Mouse (Mus musculus) ES-E14 (cell line): ENCODE measurements around the gene Gm9945. TPM values are rescaled to one million over a fixed set of nuclear protein-coding genes. Genes with fewer than 3 reads are reported as not detected.

Experiments
- DNase-seq: peaks from one replicate; pipeline ENCODE4 v3.0.0-alpha.2; 2013; ENCODE audit warnings: low read depth, low spot score
- H3K27ac ChIP-seq: 2 replicates; pipeline ENCODE4 v1.5.1; 2012; ENCODE audit warnings: low read depth, mild to moderate bottlenecking, low read length, moderate library complexity, mixed read lengths; ENCODE audit not compliant: poor library complexity, insufficient read depth, severe bottlenecking
- H3K36me3 ChIP-seq: 2 replicates; pipeline ENCODE4 v1.6.1; 2012; ENCODE audit warnings: mild to moderate bottlenecking, low read length, moderate library complexity, mixed read lengths; ENCODE audit not compliant: control insufficient read depth, poor library complexity, insufficient read depth, severe bottlenecking
- H3K4me1 ChIP-seq, 2 experiments: fragments of 150-350 bp in 1 of 2; sonication (generic) in 1 of 2; 2 replicates each; pipeline ENCODE4 v1.6.1; 2012; ENCODE audit warnings: low read length in 2 of 2, mild to moderate bottlenecking in 1 of 2, mixed read lengths in 1 of 2; ENCODE audit not compliant: control insufficient read depth in 2 of 2, insufficient read depth in 2 of 2, poor library complexity in 1 of 2
- H3K4me3 ChIP-seq, 2 experiments: fragments of 150-350 bp in 1 of 2; sonication (generic) in 1 of 2; 2 replicates each; pipeline ENCODE4 v1.5.1; 2012; ENCODE audit warnings: low read length in 2 of 2, low read depth in 1 of 2, mild to moderate bottlenecking in 1 of 2, mixed read lengths in 1 of 2; ENCODE audit not compliant: insufficient read depth in 1 of 2, poor library complexity in 1 of 2, severe bottlenecking in 1 of 2
- H3K9ac ChIP-seq: 2 replicates; pipeline ENCODE4 v1.6.1; 2012; ENCODE audit warnings: low read depth, mild to moderate bottlenecking, low read length, mixed read lengths; ENCODE audit not compliant: poor library complexity, insufficient read depth, severe bottlenecking
- H3K9me3 ChIP-seq: fragments of 150-350 bp; sonication (generic); 2 replicates; pipeline ENCODE4 v1.6.1; 2012; ENCODE audit warnings: low read depth, mild to moderate bottlenecking, low read length; ENCODE audit not compliant: control insufficient read depth, insufficient read depth
- CHD2 ChIP-seq: IDR thresholded peaks from 2 replicates; pipeline ENCODE4 v1.6.1; 2014; ENCODE audit warnings: mild to moderate bottlenecking, low read depth, low read length, inconsistent platforms
- HCFC1 ChIP-seq: IDR thresholded peaks from 2 replicates; pipeline ENCODE4 v1.6.1; 2012; ENCODE audit warnings: low read length, inconsistent platforms, borderline replicate concordance; ENCODE audit not compliant: insufficient read depth
- MAFK ChIP-seq: IDR thresholded peaks from 2 replicates; pipeline ENCODE4 v1.6.1; 2014; ENCODE audit warnings: mild to moderate bottlenecking, low read depth, low read length, inconsistent platforms; ENCODE audit not compliant: insufficient read depth
- ZC3H11A ChIP-seq: IDR thresholded peaks from 2 replicates; pipeline ENCODE4 v1.6.1; 2012; ENCODE audit warnings: low read depth, mild to moderate bottlenecking, inconsistent platforms, low read length, borderline replicate concordance
- ZNF384 ChIP-seq: IDR thresholded peaks from 2 replicates; pipeline ENCODE4 v1.6.1; 2012; ENCODE audit warnings: low read depth, low read length, inconsistent platforms
- in situ Hi-C, 2 experiments: fragments of 600-800 bp; cut with MboI; formaldehyde crosslinking; loops; one replicate each; pipeline ENCODE4 v1.15.1; 2025; ENCODE audit warnings: low sequenced_read_pairs in 2 of 2, inconsistent platforms in 1 of 2; ENCODE audit not compliant: unreplicated experiment in 2 of 2
- total RNA-seq: library from RNA; depleted of rRNA; stranded (reverse); fragments of 300-350 nt; gene quantifications from 2 replicates; pipeline ENCODE4 v1.2.3, GENCODE M21; 2012

Gm9945 gene
- total RNA-seq, 1 experiment: not detected

DNA sequence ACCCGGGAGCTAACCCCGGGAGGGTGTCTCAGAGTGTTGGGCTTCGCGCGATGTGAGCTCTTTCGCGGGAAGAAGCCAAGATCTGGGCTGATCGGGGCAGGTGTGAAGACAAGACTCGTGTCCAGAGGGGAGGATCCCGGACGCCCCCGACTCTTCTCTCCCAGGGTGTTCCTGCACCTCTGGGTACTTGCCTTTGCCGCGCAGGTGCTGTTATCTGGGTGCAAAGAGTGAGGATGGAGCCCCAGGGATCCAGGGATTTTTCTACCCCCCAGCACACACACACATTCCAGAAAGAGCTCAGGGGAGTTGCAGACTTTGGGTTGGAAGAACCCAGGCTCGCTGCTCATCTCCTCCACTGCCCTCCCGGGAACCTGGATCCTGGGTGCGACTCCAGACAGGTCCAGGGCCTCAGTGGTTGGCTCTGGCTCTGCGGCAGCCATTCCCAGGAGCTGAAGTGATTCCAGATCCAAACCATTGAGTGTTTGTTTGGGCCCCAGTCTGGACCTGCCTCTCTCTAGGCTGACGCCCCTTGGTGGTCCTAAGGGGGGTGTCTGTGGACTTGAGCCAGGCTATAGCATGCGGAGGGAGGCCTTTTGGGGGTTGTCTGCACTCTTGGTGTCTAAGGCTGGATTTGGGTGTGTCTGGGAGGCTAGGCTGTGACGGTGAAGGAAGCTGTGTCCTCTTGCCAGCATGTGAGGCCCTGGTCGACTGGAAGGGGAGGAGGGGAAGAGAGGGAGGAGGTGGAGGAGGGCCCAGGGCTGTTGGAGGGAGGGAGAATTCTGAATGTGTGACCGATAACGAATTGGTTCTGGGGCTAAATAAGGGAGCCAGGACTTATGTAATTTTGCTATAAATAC, 40.4 kb downstream of the Gm9945 start:
- in situ Hi-C loops: no loop called here
- 0 out of 2 replicates have a peak, but pooled peaks have one; percentile 55 for TF ChIP-seq CHD2
- TF ChIP-seq ZNF384: no peak
- peaks cover 9 to 17% of the 10 kb centered on the region in 2 experiments; a peak in 3 of 4 replicates for H3K4me1 ChIP-seq
- H3K4me3 ChIP-seq: peak overlapping the region; percentile 70 to 80
- H3K9me3 ChIP-seq: no peaks in the 10 kb centered on the region
- H3K36me3 ChIP-seq: no peaks in the 10 kb centered on the region
- peak overlapping the region; percentile 75 for H3K9ac ChIP-seq
- DNase-seq: peak; percentile 22
- H3K27ac ChIP-seq: no peak overlapping the region

DNA sequence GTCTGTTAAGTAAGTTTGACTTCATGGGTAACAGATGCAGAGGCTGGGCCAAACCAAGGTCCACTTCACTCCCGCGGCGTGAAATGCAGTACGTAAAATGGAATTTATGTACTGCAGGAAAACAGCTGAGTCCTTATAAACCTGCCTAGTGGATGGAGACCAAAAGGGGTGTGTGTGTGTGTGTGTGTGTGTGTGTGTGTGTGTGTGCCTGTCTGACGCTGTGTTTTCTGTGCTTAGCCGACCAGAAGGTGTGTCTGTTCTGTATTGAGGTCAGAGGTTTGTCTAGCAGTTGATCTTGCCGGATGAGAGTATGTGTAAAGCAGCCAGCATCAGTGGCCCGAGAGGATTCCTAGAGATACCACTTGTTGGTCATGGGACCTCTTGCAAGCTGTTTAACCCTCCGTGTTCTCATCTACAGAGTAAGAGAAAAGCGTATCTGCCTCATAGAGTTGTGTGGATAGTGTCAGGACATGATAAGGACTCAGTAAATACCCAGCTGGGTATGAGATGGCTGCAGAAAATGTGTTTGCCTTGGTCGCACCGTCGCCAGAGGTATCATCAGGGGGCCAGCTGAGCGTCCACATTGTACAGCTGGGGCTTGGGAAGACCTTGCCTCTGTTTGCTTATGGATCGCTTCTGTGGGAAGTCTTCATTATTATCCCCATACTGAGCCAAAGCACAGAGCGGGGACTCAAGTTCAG, 41.3 kb downstream of the Gm9945 start:
- Histone ChIP-seq H3K27ac (no peak overlapping the region), H3K9ac (no peak overlapping the region), H3K36me3 (no peaks in the 10 kb centered on the region), H3K4me1 (peaks cover 9 to 20% of the 10 kb centered on the region in 2 experiments; a peak in 3 of 4 replicates), H3K4me3 (no peak overlapping the region), H3K9me3 (no peaks in the 10 kb centered on the region)
- no peak for DNase-seq
- TF ChIP-seq ZC3H11A (no peak), CHD2 (no peak), ZNF384 (no peak), HCFC1 (no peak), MAFK (no peak)
- in situ Hi-C loops: no loop called here

- H3K9ac ChIP-seq: no peak overlapping the region
- no peaks in the 10 kb centered on the region for H3K36me3 ChIP-seq
- no peak for DNase-seq
- no peaks in the 10 kb centered on the region for H3K9me3 ChIP-seq
- H3K4me1 ChIP-seq: peaks cover 9 to 20% of the 10 kb centered on the region in 2 experiments; a peak in 3 of 4 replicates
- in situ Hi-C loops: no loop called here
- TF ChIP-seq ZNF384 (0 out of 2 replicates have a peak, but pooled peaks have one; percentile 17), CHD2 (no peak)
- H3K27ac ChIP-seq: no peak overlapping the region
- no peak overlapping the region for H3K4me3 ChIP-seq
These were observed 41.8 kb downstream of the Gm9945 start for GRCm38 (mm10) chr11:53521821-53522131.

DNA sequence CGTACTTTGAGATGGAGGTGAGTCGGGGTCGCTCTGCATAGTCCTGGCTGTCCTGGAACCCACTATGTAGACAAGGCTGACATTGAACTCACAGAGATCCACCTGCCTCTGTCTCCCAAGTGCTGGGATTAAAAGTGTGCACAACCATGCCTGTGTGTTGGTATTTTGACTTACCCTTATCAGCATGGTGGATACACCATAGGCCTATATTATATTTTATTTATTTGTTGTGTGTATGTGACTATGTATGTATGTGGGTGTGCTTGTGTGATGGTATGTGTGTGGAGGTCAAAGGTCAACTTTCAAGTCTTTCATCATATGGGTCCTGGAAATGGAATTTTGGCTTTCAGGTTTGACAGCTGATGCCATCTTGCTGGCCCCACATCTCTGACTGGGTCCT, 42.4 kb downstream of the Gm9945 start:
- H3K9ac ChIP-seq: no peak overlapping the region
- no peaks in the 10 kb centered on the region for H3K9me3 ChIP-seq
- no peak overlapping the region for H3K4me3 ChIP-seq
- H3K4me1 ChIP-seq: peaks cover 9 to 20% of the 10 kb centered on the region in 2 experiments; a peak in 3 of 4 replicates
- in situ Hi-C loops: no loop called here
- TF ChIP-seq ZC3H11A (no peak), HCFC1 (no peak), ZNF384 (no peak), CHD2 (no peak), MAFK (no peak)
- no peaks in the 10 kb centered on the region for H3K36me3 ChIP-seq
- H3K27ac ChIP-seq: no peak overlapping the region
- no peak for DNase-seq
